11 mouse cellular contexts compared by ENCODE assay signal in genomic region chr2:148292895-148293294, GRCm38 (mm10).
DNase-seq lines count a peak whose midpoint lies in the region; ATAC-seq and TF ChIP-seq lines count a peak whose summit lies in the region.
"Had no signal": no experiment of that assay in that cellular context is flagged by ENCODE, and none has a peak within 500 bp of the region (broad histone marks: within the 10 kb centered on the region; RNA-seq: fewer than 3 reads in every experiment).

No protein-coding gene starts in this region.

- no peaks in the 10 kb centered on the region for H3K36me3 ChIP-seq in forebrain, embryonic 14.5 days (ENCODE audit: control insufficient read depth, insufficient read depth, low read length)
- no peaks in the 10 kb centered on the region for H3K36me3 ChIP-seq in forebrain, embryonic 10.5 days (replicated peaks)
- no peaks in the 10 kb centered on the region for H3K36me3 ChIP-seq in MEL (ENCODE audit: control insufficient read depth in 1 of 2, insufficient read depth in 2 of 2, low read length in 2 of 2)
- no peaks in the 10 kb centered on the region for H3K36me3 ChIP-seq in hindbrain, embryonic 16.5 days (ENCODE audit: control insufficient read depth, insufficient read depth, low read length)

- H3K4me1 ChIP-seq in forebrain, embryonic 14.5 days (ENCODE audit: control insufficient read depth, insufficient read depth, low read length), result no peaks in the 10 kb centered on the region
- no peaks in the 10 kb centered on the region for H3K4me1 ChIP-seq in forebrain, embryonic 10.5 days
- H3K4me1 ChIP-seq in MEL (ENCODE audit: control insufficient read depth in 1 of 2, insufficient read depth in 2 of 2, low read length in 2 of 2), result no peaks in the 10 kb centered on the region
- H3K4me1 ChIP-seq in hindbrain, embryonic 16.5 days (ENCODE audit: control insufficient read depth, insufficient read depth, low read depth, low read length), result no peaks in the 10 kb centered on the region

- no peak for ATAC-seq in forebrain, embryonic 14.5 days
- peak; percentile 77; the same call in 1 of the 2 replicates for ATAC-seq in hindbrain, embryonic 16.5 days

- intact Hi-C loops in left cerebral cortex, postnatal 14 days (cut with DNase I), result no loop called here
- intact Hi-C loops in left cerebral cortex, postnatal 36 days (cut with DNase I), result no loop called here

- no peak for TF ChIP-seq RAD21 in MEL (IDR thresholded peaks at IDR 0.05; ENCODE audit: low read depth, low read length)

- H3K4me2 ChIP-seq in forebrain, embryonic 14.5 days (ENCODE audit: low read length), result no peak overlapping the region
- no peak overlapping the region for H3K4me2 ChIP-seq in hindbrain, embryonic 16.5 days (ENCODE audit: low read length)

- H3K79me2 ChIP-seq in MEL (ENCODE audit: control insufficient read depth, insufficient read depth, low read length, poor library complexity), result no peaks in the 10 kb centered on the region

- peak; percentile 23 for DNase-seq in forebrain, embryonic 14.5 days (ENCODE audit: low spot score)
- DNase-seq in forebrain, embryonic 10.5 days (ENCODE audit: extremely low spot score, low spot score), result no peak
- DNase-seq in left cerebral cortex, postnatal 14 days (ENCODE audit: low spot score in 2 of 2), result peak; percentile 7 to 54
- no peak for DNase-seq in left cerebral cortex, postnatal 36 days (ENCODE audit: low spot score in 2 of 2)
- peak; percentile 2 for DNase-seq in MEL (ENCODE audit: low read depth, low spot score)
- DNase-seq in T-cell, adult 2 months (ENCODE audit: low spot score), result no peak
- DNase-seq in adrenal gland, adult 8-10 months, result no peak
- DNase-seq: B cell, adult 2 months; cerebellum, adult 9-10 months; kidney, adult 18-20 months had no signal

- H3K9ac ChIP-seq in forebrain, embryonic 14.5 days (ENCODE audit: low read length), result no peak overlapping the region
- no peak overlapping the region for H3K9ac ChIP-seq in MEL (ENCODE audit: control insufficient read depth, low read depth, low read length, poor library complexity, severe bottlenecking)
- H3K9ac ChIP-seq in hindbrain, embryonic 16.5 days (ENCODE audit: low read depth, low read length), result no peak overlapping the region

- H3K27ac ChIP-seq in forebrain, embryonic 14.5 days (ENCODE audit: low read depth, low read length), result no peak overlapping the region
- no peak overlapping the region for H3K27ac ChIP-seq in forebrain, embryonic 10.5 days
- no peak overlapping the region for H3K27ac ChIP-seq in MEL (ENCODE audit: control insufficient read depth, low read depth, low read length)
- no peak overlapping the region for H3K27ac ChIP-seq in hindbrain, embryonic 16.5 days (ENCODE audit: low read depth, low read length)

- no peak for TF ChIP-seq CTCF in MEL (IDR thresholded peaks at IDR 0.05 in 2 of 3, conservative IDR thresholded peaks at IDR 0.05 in 1 of 3; ENCODE audit: control insufficient read depth in 1 of 3, insufficient read depth in 1 of 3, low read depth in 2 of 3, low read length in 3 of 3, poor library complexity in 1 of 3, severe bottlenecking in 1 of 3)

- no peak for TF ChIP-seq POLR2A in MEL (IDR thresholded peaks at IDR 0.05; ENCODE audit: control insufficient read depth in 1 of 2, insufficient read depth in 1 of 2, low read depth in 1 of 2, low read length in 2 of 2, poor library complexity in 1 of 2)

- TF ChIP-seq EP300 in MEL (IDR thresholded peaks at IDR 0.05; ENCODE audit: low read depth in 1 of 2, low read length in 2 of 2), result no peak

- no peaks in the 10 kb centered on the region for H3K27me3 ChIP-seq in forebrain, embryonic 14.5 days (replicated peaks; ENCODE audit: control insufficient read depth, insufficient read depth, low read length)
- no peaks in the 10 kb centered on the region for H3K27me3 ChIP-seq in forebrain, embryonic 10.5 days (ENCODE audit: poor library complexity, severe bottlenecking)
- no peaks in the 10 kb centered on the region for H3K27me3 ChIP-seq in MEL (ENCODE audit: control insufficient read depth in 1 of 2, insufficient read depth in 2 of 2, low read length in 2 of 2)
- no peaks in the 10 kb centered on the region for H3K27me3 ChIP-seq in hindbrain, embryonic 16.5 days (replicated peaks; ENCODE audit: control insufficient read depth, insufficient read depth, low read length)

- WGBS in forebrain, embryonic 14.5 days, result 59% methylated on average over 2 of the region's 2 CpGs
- 66% methylated on average over 2 of the region's 2 CpGs for WGBS in forebrain, embryonic 10.5 days
- 40% methylated on average over 2 of the region's 2 CpGs for WGBS in hindbrain, embryonic 16.5 days

- H3K9me3 ChIP-seq in forebrain, embryonic 14.5 days (replicated peaks; ENCODE audit: control insufficient read depth, low read length), result no peaks in the 10 kb centered on the region
- H3K9me3 ChIP-seq in forebrain, embryonic 10.5 days, result no peaks in the 10 kb centered on the region
- H3K9me3 ChIP-seq in MEL (replicated peaks; ENCODE audit: insufficient read depth, low read length), result no peaks in the 10 kb centered on the region
- no peaks in the 10 kb centered on the region for H3K9me3 ChIP-seq in hindbrain, embryonic 16.5 days (ENCODE audit: control insufficient read depth, low read length)

- no peak overlapping the region for H3K4me3 ChIP-seq in forebrain, embryonic 14.5 days (ENCODE audit: low read depth, low read length)
- H3K4me3 ChIP-seq in forebrain, embryonic 10.5 days, result no peak overlapping the region
- no peak overlapping the region for H3K4me3 ChIP-seq in MEL (ENCODE audit: control insufficient read depth in 1 of 2, insufficient read depth in 1 of 2, low read depth in 2 of 2, low read length in 2 of 2)
- no peak overlapping the region for H3K4me3 ChIP-seq in hindbrain, embryonic 16.5 days (ENCODE audit: low read length)

TF ChIP-seq in MEL, 35 proteins besides CTCF, POLR2A, EP300 and RAD21:
- TF ChIP-seq CHD2 (IDR thresholded peaks at IDR 0.05; ENCODE audit: low read length), result no peak
- no peak for TF ChIP-seq GATA1 (IDR thresholded peaks at IDR 0.05; ENCODE audit: low read depth, low read length)
- TF ChIP-seq POLR2AphosphoS5 (IDR thresholded peaks at IDR 0.05; ENCODE audit: borderline replicate concordance, low read depth, low read length), result no peak
- no peak for TF ChIP-seq RCOR1 (IDR thresholded peaks at IDR 0.05; ENCODE audit: low read depth, low read length)
- TF ChIP-seq POLR2AphosphoS2 (IDR thresholded peaks at IDR 0.05; ENCODE audit: low read length), result no peak
- no peak for TF ChIP-seq KAT2A (conservative IDR thresholded peaks at IDR 0.05; ENCODE audit: low read depth, low read length)
- no peak for TF ChIP-seq TBP (IDR thresholded peaks at IDR 0.05; ENCODE audit: low read depth, low read length)
- TF ChIP-seq ETS1 (IDR thresholded peaks at IDR 0.05; ENCODE audit: low read depth, low read length), result no peak
- TF ChIP-seq NRF1 (IDR thresholded peaks at IDR 0.05; ENCODE audit: insufficient read depth, low read depth, low read length, poor library complexity, severe bottlenecking), result no peak
- no peak for TF ChIP-seq CHD1 (IDR thresholded peaks at IDR 0.05; ENCODE audit: low read depth, low read length)
- TF ChIP-seq GABPA (IDR thresholded peaks at IDR 0.05; ENCODE audit: low read depth, low read length), result no peak
- TF ChIP-seq MYB (IDR thresholded peaks at IDR 0.05; ENCODE audit: low read depth, low read length), result no peak
- no peak for TF ChIP-seq ZNF384 (IDR thresholded peaks at IDR 0.05; ENCODE audit: low read depth, low read length)
- TF ChIP-seq ZC3H11A (IDR thresholded peaks at IDR 0.05; ENCODE audit: low read depth, low read length), result no peak
- TF ChIP-seq JUND (IDR thresholded peaks at IDR 0.05; ENCODE audit: low read depth, low read length), result no peak

Comparison
In these comparisons a context has a peak if more than half of its experiments do, and no peak if none do; other contexts are left out.
1. DNase-seq: peak in forebrain, embryonic 14.5 days (single experiment), left cerebral cortex, postnatal 14 days (2 of 2) and MEL (single experiment); none in forebrain, embryonic 10.5 days (single experiment), left cerebral cortex, postnatal 36 days (0 of 2), T-cell, adult 2 months (single experiment) and adrenal gland, adult 8-10 months (single experiment).